Mouse (Mus musculus) myocyte (in vitro differentiated cells): ENCODE measurements at regions not wholly inside any gene's neighbourhood (a gene's known extent, or its start where the extent isn't known, plus 50 kb on each side); places are given as distances from the start of the nearest gene placed in this dataset.
"Not testable (repeated sequence)": the region's sequence is repeated elsewhere in the genome, so short reads cannot be mapped to it uniquely, and the experiment has no call there.

Experiments
- CEBPB ChIP-seq: IDR thresholded peaks from 2 replicates; pipeline ENCODE4 v1.6.1; 2011; ENCODE audit warnings: mild to moderate bottlenecking, moderate library complexity; ENCODE audit not compliant: poor library complexity, insufficient read depth, severe bottlenecking
- E2F4 ChIP-seq: IDR thresholded peaks from one replicate; pipeline ENCODE4 v1.6.1; 2011; ENCODE audit warnings: mild to moderate bottlenecking, control low read depth, moderate library complexity; ENCODE audit not compliant: insufficient read depth
- MAX ChIP-seq: IDR thresholded peaks from one replicate; pipeline ENCODE4 v1.6.1; 2011; ENCODE audit warnings: low read depth, mild to moderate bottlenecking, control low read depth
- MYOD1 ChIP-seq, 3 experiments: IDR thresholded peaks; one replicate each; pipeline ENCODE4 v1.6.1; 2011; ENCODE audit warnings: control low read depth in 2 of 3, low read depth in 2 of 3, mild to moderate bottlenecking in 2 of 3, moderate library complexity in 1 of 3; ENCODE audit not compliant: insufficient read length in 2 of 3, control insufficient read depth in 1 of 3
- MYOG ChIP-seq, 3 experiments: IDR thresholded peaks; one replicate each; pipeline ENCODE4 v1.6.1; 2011; ENCODE audit warnings: control low read depth in 2 of 3, low read depth in 2 of 3, mild to moderate bottlenecking in 2 of 3; ENCODE audit not compliant: insufficient read length in 2 of 3, control insufficient read depth in 1 of 3, insufficient read depth in 1 of 3
- POLR2A ChIP-seq: IDR thresholded peaks from one replicate; pipeline ENCODE4 v1.6.1; 2011; ENCODE audit warnings: low read depth, mild to moderate bottlenecking, control low read depth, moderate library complexity; ENCODE audit not compliant: insufficient read length
- POLR2AphosphoS2 ChIP-seq: IDR thresholded peaks from one replicate; pipeline ENCODE4 v1.6.1; 2011; ENCODE audit warnings: low read depth, control low read depth; ENCODE audit not compliant: insufficient read length
- TCF12 ChIP-seq: IDR thresholded peaks from one replicate; pipeline ENCODE4 v1.6.1; 2011; ENCODE audit warnings: mild to moderate bottlenecking, control low read depth; ENCODE audit not compliant: poor library complexity, insufficient read depth, severe bottlenecking
- USF1 ChIP-seq: IDR thresholded peaks from one replicate; pipeline ENCODE4 v1.6.1; 2011; ENCODE audit warnings: low read depth, mild to moderate bottlenecking, control low read depth, moderate library complexity

DNA sequence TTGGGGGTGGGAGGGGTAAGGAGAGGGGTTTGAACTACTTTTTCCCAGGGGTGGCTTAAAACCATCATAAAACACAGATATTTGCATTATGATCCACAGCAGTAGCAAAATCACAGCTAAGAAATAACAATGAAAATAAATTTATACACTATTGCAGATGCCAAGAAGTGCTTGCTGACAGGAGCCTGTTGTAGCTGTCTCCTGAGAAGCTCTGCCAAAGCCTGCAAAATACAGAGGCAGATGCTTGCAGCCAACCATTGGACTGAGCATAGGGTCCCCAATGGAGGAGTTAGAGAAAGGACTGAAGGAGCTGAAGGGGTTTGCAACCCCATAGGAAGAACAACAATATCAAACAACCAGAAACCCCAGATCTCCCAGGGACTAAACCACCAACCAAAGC lies 52.1 kb upstream of the Dyrk2 start:
- not testable (repeated sequence) for TF ChIP-seq POLR2AphosphoS2; CEBPB; TCF12; POLR2A; E2F4; USF1; MYOG (IDR thresholded peaks at IDR 0.05; ENCODE audit: control insufficient read depth in 1 of 3, insufficient read depth in 1 of 3, insufficient read length in 2 of 3, low read depth in 2 of 3); MYOD1 (IDR thresholded peaks at IDR 0.05; ENCODE audit: control insufficient read depth in 1 of 3, insufficient read length in 2 of 3, low read depth in 2 of 3); MAX
